Mouse (Mus musculus): ENCODE measurements around the gene Ptbp3.

DNA sequence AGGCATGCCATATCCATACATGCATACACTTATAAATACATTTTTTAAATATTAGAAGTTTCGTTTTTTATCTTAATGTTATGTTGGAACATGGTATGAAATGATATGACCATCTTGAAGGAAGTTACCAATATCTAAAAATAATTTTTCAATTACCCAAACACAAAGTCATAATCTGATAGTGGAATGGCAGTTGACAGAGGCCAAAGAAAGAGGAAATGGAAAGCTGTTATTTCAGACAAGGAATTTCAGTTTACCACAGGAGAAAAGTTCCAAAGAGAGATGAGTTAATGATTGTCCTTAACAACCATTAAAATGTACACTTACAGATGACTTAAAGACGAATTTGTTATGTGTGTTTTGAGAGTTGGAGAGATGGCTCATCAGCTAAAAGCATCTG lies 41.4 kb downstream of the Ptbp3 start:
- TF ChIP-seq CTCF (IDR thresholded peaks at IDR 0.05; ENCODE audit: low read depth, low read length) (no peak), GATA1 (IDR thresholded peaks at IDR 0.05; ENCODE audit: borderline replicate concordance, low read length) (no peak), POLR2AphosphoS5 (IDR thresholded peaks at IDR 0.05; ENCODE audit: insufficient replicate concordance, low read depth, low read length) (no peak), TAL1 (conservative IDR thresholded peaks at IDR 0.05; ENCODE audit: low read depth, low read length) (peak; percentile 34)

Data from G1E (cell line).